Mouse (Mus musculus): ENCODE results near the gene Tm7sf2. TPM values are rescaled to one million over a fixed set of nuclear protein-coding genes. Genes with fewer than 3 reads are reported as not detected.
"Not testable (repeated sequence)": the region's sequence is repeated elsewhere in the genome, so short reads cannot be mapped to it uniquely, and the experiment has no call there.

Tm7sf2 gene
- total RNA-seq, 2 experiments from 2014 or later = 19.7 to 36.7 TPM

DNA sequence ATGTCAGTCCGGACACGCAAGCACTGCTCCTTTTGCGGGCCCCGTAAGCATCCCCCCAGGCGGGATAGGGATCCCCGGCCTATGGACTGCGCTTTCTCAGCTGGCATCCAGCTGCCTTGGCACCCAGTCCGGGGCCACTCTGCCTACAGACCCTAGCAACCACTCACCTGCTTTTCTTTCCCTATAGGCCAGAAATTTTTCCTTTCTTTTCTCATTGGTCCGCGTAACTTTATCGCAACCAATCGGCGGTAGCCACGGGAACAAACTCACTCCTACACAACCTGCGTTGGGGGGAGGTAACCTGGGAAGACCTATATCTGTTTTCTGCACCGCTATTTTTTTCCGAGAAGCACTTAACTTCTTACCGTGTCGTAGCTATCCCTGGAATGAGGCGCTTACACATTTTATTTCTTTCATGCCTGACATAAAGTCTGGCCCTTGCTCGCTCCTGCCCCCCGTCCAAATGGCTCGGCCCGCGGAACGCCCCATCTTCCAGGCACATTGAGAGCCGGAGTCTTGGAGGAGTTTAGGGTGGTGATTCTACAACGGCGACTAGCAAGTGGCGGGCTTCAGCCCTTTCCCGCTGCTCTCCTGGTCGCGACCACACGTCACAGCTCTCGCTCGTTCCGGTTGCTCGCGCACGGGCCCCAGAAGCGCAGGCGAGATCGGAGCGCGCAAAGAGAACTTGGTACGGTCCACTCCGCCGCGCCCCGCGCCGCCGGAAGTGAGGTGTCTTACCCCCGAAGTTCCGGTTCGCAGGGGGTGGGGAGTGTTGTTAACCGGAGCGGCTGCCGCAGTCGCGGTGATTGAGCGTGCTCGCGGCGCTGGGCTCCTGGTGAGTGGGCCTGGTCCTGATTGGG, 21.6 kb downstream of the Tm7sf2 start, which contains the start of gene Syvn1:
Gene Syvn1, plus strand, starts transcription at position 283 of the 860 bp plus-strand sequence.
- DNase-seq (ENCODE audit: low spot score in 2 of 2) = peak; percentile 87 to 92

DNA sequence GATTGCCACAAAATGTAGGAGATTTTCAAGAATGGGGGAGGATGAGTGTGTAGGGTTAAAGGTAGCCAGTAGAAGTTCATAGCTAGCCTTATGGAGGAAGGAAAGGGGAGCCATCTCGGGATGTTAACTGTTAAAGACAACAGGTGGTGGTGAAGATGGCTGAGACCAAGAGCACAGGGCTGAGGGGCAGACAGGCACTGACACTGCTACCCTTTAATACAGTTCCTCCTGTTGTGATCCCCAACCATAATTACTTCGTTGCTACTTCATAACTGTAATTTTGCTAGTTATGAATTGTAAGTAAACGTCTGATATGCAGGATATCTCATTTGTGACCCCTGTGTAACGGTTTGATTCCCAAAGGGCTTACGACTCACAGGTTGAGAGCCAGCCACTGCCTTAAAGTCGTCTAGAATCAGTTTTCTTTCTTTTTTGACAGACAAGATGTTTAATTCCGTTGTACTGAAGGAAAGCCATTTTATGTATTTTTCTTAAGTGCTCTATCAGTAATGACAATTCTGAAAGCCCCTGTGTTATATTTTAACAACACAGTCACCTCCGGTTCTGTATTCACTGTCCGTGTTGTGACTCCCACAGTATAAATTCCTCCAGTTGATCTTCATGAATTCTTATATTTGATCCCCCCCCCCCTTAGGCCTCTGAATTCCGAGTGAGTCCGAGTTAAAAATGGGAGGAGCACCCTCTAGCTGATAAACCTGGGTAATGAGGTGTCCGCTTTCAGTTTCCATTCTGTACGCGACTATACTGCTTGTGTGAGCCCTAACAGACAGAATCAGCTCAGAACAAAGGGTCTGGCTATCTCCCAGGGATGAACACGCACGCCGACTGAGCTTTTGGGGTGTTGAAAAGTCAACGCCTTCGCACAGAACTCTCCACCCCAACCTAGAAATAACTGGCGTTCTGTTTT, 22.5 kb downstream of the Tm7sf2 start:
- no peak for DNase-seq (ENCODE audit: low spot score in 2 of 2)

DNA sequence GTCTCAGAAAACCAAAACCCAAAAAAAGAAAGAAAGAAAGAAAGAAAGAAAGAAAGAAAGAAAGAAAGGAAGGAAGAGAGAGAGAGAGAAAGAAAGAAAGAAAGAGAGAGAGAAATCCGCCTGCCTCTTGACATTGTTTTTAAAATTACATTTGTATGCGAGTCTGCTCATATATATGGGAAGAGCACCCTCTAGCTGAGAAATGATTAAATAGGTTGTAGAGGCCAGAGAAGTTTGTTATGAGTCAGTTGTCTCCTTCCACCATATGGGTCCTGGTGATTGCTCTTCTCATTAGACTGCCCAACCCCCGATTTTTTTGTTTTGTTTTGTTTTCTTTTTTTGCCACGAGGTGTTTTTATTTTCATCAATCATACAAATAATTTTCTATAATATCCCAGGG, 24.1 kb downstream of the Tm7sf2 start:
- not testable (repeated sequence) for DNase-seq (ENCODE audit: low spot score in 2 of 2)

GRCm38 (mm10) chr19:6042293-6042692, 25.9 kb downstream of the Tm7sf2 start:
- DNase-seq (ENCODE audit: low spot score in 2 of 2) = no peak

GRCm38 (mm10) chr19:6040002-6040401, 28.2 kb downstream of the Tm7sf2 start:
- DNase-seq (ENCODE audit: low spot score in 2 of 2) = no peak

- no peak for DNase-seq (ENCODE audit: low spot score in 2 of 2)
Observed at GRCm38 (mm10) chr19:6038326-6038725, 29.8 kb downstream of the Tm7sf2 start.

GRCm38 (mm10) chr19:6037695-6038094, 30.5 kb downstream of the Tm7sf2 start:
- DNase-seq (ENCODE audit: low spot score in 2 of 2) = no peak

DNA sequence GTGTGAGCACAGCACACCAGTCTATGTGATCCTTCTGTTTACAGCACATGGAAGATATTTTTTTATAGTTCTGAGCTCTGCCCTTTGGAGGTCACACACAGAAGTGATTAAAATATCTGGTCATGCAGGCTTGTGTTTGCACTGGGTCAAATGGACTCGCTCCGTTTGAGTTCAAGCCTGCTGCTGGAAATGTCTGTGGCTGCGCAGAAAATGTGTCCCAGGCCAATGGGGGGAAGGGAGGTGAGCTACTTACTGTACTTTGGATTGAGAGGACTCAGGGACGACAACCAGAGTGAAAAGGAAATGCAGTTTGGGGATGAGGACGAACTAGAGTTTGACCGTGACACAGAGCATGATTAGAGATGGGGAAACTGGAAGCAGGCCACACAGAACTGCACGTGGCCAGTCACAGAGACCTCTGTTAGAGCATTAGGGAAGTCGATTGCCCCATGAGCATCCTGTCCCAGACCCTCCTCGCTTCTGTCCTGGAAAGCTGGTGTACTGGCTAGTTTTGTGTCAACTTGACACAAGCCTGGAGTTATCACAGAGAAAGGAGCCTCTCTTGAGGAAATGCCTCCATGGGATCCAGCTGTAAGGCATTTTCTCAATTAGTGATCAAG, 32.1 kb downstream of the Tm7sf2 start:
- DNase-seq (ENCODE audit: low spot score in 2 of 2) = no peak

DNA sequence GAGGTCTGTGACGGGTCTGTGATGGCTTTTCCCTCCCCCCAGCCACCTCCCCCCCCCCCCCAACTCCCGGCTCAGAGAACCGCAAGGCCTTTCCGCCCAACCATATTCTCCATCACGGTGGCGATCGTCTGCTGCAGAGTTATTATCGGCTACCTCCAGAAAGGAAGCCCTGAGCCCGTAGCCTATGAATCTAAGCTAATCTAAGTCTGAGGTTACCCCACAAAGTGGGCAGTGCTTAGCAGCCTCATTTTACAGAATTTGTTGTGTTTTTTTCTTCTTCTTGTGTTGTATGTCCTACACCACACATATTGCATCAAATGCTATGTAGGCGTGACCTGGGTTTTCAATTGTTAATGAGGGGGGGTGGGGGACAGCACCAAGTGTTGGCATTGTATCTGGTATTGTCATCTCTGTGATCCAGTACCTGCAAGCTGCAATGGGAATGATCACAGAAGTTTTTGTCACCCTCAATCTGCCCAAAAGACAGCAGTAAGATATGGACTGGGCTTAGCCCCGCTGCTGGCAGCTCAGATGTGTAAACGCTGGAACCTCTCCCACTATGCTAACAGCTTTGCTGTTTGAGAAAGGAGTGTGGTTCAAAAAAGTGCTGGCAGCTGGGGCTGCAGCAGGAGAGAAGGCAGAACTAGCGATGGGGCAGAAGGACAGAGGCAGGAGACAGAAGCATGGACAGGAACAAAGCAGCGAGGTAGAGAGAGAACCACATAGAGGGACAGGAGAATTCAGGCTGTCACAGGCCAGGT, 37.5 kb downstream of the Tm7sf2 start:
- no peak for DNase-seq (ENCODE audit: low spot score in 2 of 2)

- DNase-seq (ENCODE audit: low spot score in 2 of 2) = no peak
Observed at GRCm38 (mm10) chr19:6029426-6029825, 38.7 kb downstream of the Tm7sf2 start.

- DNase-seq (ENCODE audit: low spot score in 2 of 2) = no peak
Observed at GRCm38 (mm10) chr19:6028991-6029390, 39.2 kb downstream of the Tm7sf2 start.

DNA sequence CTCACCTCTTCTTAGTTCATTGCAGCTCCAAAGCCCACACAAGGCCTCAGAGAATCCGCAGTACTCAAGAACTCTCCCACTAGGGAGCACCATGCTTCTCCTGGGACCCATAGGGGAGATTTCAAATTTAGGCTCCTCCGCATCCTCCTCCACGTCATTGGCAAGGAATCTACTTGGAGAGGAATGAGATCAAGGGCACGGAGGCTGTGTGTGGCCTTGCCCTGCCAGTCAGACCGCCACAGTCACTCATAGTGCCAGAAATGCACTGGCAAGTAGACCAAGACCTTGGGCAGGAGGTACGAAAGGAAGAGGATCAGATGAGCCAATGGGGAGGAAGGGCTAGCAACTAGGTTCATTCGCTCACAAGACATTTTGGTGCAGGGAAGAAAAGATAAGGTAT, 44.2 kb downstream of the Tm7sf2 start:
- peak in 1 of 2 experiments; percentile 41 for DNase-seq (ENCODE audit: low spot score in 2 of 2)

DNA sequence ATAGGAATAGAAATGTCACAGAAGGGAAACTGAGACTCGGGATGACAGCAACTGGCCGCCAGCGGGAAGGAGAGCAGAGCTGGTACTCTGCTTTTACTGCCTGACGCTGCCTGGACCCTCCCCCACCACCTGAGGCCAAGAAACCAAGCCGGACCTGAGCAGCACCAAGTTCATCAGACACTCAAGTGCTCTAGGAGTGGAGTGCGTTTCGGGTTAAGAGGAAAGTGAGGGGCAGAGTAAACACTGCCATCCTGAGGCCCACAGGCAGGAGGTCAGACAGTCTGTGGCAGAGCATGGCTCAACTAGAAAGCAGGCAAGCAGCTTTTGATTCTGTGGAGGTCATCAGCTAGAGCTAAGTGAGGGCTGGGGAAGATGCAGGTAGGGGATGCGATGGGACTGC, 45.1 kb downstream of the Tm7sf2 start:
- no peak for DNase-seq (ENCODE audit: low spot score in 2 of 2)

- no peak for DNase-seq (ENCODE audit: low spot score in 2 of 2)
Observed at GRCm38 (mm10) chr19:6020276-6020675, 47.9 kb downstream of the Tm7sf2 start.

DNA sequence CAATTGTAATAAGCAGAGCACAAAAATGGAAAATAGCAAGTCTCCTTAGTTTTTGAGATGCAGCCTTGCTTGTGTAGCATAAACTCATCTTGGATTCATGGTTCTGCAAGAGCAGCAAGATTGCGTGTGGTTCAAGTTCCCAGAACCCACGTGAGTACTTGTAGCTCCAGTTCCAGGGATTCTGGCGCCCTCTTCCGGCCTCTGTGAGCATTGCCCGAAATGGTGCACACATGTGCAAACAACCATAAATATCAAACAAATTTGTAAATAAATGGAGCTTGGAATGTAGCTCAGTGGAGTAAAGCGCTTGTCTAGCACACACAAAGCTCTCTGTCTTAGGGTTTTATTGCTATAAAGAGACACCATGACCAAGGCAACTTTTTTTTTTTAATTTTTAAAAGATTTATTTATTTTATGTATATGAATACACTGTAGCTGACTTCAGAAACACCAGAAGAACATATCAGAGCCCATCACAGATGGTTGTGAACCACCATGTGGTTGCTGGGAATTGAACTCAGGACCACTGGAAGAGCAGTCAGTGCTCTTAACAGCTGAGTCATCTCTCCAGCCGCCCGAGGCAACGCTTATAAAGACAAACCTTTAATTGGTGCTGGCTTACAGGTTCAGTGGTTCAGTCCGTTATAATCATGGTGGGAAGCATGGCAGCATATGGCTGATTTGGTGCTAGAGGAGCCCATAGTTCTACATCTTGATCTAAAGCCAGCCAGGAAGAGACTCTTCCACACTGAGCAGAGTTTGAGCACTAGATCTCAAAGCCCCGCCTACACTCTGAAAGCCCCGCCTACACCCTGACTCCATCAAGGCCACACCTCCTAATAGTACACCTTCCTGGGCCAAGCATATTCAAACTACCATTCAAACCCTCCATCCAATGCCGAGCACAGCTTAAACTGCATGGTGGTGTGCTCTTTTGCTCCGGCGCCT, 49.8 kb downstream of the Tm7sf2 start:
- peak; percentile 84 to 89 for DNase-seq (ENCODE audit: low spot score in 2 of 2)

- DNase-seq (ENCODE audit: low spot score in 2 of 2) = no peak
Observed at GRCm38 (mm10) chr19:6016532-6016931, 51.6 kb downstream of the Tm7sf2 start.

- peak; percentile 69 to 70 for DNase-seq (ENCODE audit: low spot score in 2 of 2)
Observed at GRCm38 (mm10) chr19:6015511-6016315, 52.5 kb downstream of the Tm7sf2 start, which contains the start of gene Capn1. Gene Capn1, minus strand, starts transcription at chr19:6015897.

DNA sequence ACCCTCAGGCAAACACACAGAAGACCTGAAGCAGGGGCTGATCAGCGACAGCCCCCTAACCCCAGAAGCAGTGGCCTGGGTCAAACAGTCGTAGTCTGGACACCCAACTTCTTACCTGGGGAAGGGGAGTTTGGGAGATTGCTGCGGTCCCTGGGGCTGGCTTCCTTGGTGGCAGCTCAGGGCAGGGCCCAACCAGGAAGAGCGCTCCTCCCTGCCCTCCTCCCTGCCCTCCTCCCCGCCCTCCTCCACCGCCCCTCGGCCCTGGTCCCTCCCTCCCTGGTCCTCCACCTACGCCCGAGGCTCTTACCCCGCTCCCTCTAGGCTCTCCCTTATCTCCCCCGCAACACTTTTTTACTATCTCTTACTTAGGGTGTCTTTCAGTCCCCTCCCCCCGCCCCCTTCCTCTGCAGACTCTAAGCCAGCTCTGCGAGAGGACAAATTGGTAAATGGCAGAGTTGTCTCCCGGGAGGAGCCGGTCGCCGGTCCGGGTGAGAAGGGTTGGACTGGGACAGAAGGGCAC, 53.1 kb downstream of the Tm7sf2 start:
- DNase-seq (ENCODE audit: low spot score in 2 of 2) = peak; percentile 47 to 56

Data from adrenal gland, adult 18-20 months (tissue).